Mouse (Mus musculus): ENCODE data around the gene Arpc3. TPM values are rescaled to one million over a fixed set of nuclear protein-coding genes. Genes with fewer than 3 reads are reported as not detected.
A peak's percentile ranks its signal among the peaks of the same experiment; 100 is the strongest.

Arpc3 gene
- polyA plus RNA-seq, 1 experiment, result 203 TPM

- Histone ChIP-seq H3K4me1 (ENCODE audit: control insufficient read depth, insufficient read depth, low read length) (peaks cover 12% of the 10 kb centered on the region), H3K27me3 (ENCODE audit: control insufficient read depth, insufficient read depth, low read length) (no peaks in the 10 kb centered on the region), H3K27ac (ENCODE audit: insufficient read depth, low read length) (no peak overlapping the region), H3K4me3 (replicated peaks; ENCODE audit: insufficient read depth, low read depth, low read length) (no peak overlapping the region)
- no peak for DNase-seq
- TF ChIP-seq POLR2A (IDR thresholded peaks at IDR 0.05; ENCODE audit: borderline replicate concordance, insufficient read depth, low read length) (no peak), CTCF (IDR thresholded peaks at IDR 0.05; ENCODE audit: borderline replicate concordance, insufficient read depth, low read depth, low read length) (no peak)
- WGBS, result 94% methylated on average over 10 of the region's 10 CpGs
These were observed 52.8 kb downstream of the Arpc3 start for GRCm38 (mm10) chr5:122444492-122444891.

DNA sequence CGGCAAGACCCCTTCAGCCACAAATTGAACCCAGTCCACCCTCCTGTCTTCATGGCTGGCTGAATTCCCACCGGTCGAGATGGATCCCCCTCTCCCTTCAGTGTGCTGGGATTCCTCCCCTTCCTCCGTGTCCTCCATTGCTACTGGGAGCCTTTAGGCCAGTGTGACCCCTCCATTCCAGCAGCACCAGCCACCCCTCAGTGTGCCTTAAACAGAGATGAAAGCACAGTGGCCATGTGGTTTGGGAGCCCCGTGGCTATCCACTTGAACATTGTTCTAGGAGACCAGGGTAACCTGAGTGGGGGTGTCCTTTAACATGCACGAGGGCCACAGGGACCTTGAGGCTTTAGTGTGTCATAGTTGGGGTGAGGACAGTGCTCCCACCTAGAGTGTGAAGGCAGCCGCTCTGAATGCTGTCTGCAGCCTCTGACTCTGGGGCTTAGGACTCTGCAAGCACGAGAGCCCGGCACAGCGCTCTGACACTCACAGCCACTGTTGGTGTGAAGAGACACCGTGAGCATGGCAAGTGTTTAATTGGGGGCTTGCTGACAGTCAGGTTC lies 53.5 kb downstream of the Arpc3 start:
- Histone ChIP-seq H3K27me3 (ENCODE audit: control insufficient read depth, insufficient read depth, low read length) (no peaks in the 10 kb centered on the region), H3K4me3 (replicated peaks; ENCODE audit: insufficient read depth, low read depth, low read length) (no peak overlapping the region), H3K27ac (ENCODE audit: insufficient read depth, low read length) (no peak overlapping the region), H3K4me1 (ENCODE audit: control insufficient read depth, insufficient read depth, low read length) (peaks cover 9% of the 10 kb centered on the region)
- 84% methylated on average over 11 of the region's 11 CpGs for WGBS
- no peak for DNase-seq
- TF ChIP-seq CTCF (IDR thresholded peaks at IDR 0.05; ENCODE audit: borderline replicate concordance, insufficient read depth, low read depth, low read length) (no peak), POLR2A (IDR thresholded peaks at IDR 0.05; ENCODE audit: borderline replicate concordance, insufficient read depth, low read length) (no peak)

- H3K27ac ChIP-seq (ENCODE audit: insufficient read depth, low read length), result no peak overlapping the region
- WGBS, result 57% methylated on average over 8 of the region's 8 CpGs
These were observed 56.2 kb downstream of the Arpc3 start for GRCm38 (mm10) chr5:122447857-122448256.

DNA sequence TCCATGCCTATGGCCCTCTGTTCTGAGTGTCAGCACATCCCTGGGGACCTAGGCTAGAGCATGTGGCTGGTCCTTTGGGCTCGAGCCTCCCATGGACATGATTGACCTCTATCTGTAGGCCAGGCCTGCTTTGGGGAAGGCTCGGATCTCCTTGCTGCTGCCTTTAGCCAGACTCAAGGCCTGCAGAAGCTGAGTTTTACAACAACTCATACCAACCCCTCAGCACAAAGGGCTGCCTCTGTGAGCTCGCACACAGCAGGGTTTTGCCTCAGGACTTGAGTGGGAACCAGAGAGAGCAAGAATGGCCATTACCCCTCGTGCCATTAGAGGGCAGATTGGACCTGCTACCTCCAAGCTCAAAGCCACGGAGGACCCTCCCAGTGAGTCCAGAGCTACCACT lies 57.2 kb downstream of the Arpc3 start:
- no peak for DNase-seq
- H3K4me3 ChIP-seq (replicated peaks; ENCODE audit: insufficient read depth, low read depth, low read length), result no peak overlapping the region
- no peak overlapping the region for H3K27ac ChIP-seq (ENCODE audit: insufficient read depth, low read length)
- no peaks in the 10 kb centered on the region for H3K27me3 ChIP-seq (ENCODE audit: control insufficient read depth, insufficient read depth, low read length)
- TF ChIP-seq POLR2A (IDR thresholded peaks at IDR 0.05; ENCODE audit: borderline replicate concordance, insufficient read depth, low read length) (no peak), CTCF (IDR thresholded peaks at IDR 0.05; ENCODE audit: borderline replicate concordance, insufficient read depth, low read depth, low read length) (no peak; the same call in 1 of the 2 replicates)
- H3K4me1 ChIP-seq (ENCODE audit: control insufficient read depth, insufficient read depth, low read length), result peaks cover 3% of the 10 kb centered on the region
- 81% methylated on average over 5 of the region's 5 CpGs for WGBS

More at GRCm38 (mm10) chr5:122447857-122448256, 56.2 kb downstream of the Arpc3 start:
- TF ChIP-seq CTCF (IDR thresholded peaks at IDR 0.05; ENCODE audit: borderline replicate concordance, insufficient read depth, low read depth, low read length), result no peak
- no peak for TF ChIP-seq POLR2A (IDR thresholded peaks at IDR 0.05; ENCODE audit: borderline replicate concordance, insufficient read depth, low read length)
- Histone ChIP-seq H3K4me1 (ENCODE audit: control insufficient read depth, insufficient read depth, low read length) (peaks cover 7% of the 10 kb centered on the region), H3K4me3 (replicated peaks; ENCODE audit: insufficient read depth, low read depth, low read length) (no peak overlapping the region), H3K27me3 (ENCODE audit: control insufficient read depth, insufficient read depth, low read length) (no peaks in the 10 kb centered on the region)
- DNase-seq, result no peak

- H3K4me3 ChIP-seq (replicated peaks; ENCODE audit: insufficient read depth, low read depth, low read length), result no peak overlapping the region
- WGBS, result 43% methylated on average over 7 of the region's 7 CpGs
- TF ChIP-seq POLR2A (IDR thresholded peaks at IDR 0.05; ENCODE audit: borderline replicate concordance, insufficient read depth, low read length) (no peak), CTCF (IDR thresholded peaks at IDR 0.05; ENCODE audit: borderline replicate concordance, insufficient read depth, low read depth, low read length) (no peak)
- DNase-seq, result no peak
- peaks cover 9% of the 10 kb centered on the region for H3K4me1 ChIP-seq (ENCODE audit: control insufficient read depth, insufficient read depth, low read length)
- no peaks in the 10 kb centered on the region for H3K27me3 ChIP-seq (ENCODE audit: control insufficient read depth, insufficient read depth, low read length)
- H3K27ac ChIP-seq (ENCODE audit: insufficient read depth, low read length), result no peak overlapping the region
These were observed 58.3 kb downstream of the Arpc3 start for GRCm38 (mm10) chr5:122449946-122450345.

DNA sequence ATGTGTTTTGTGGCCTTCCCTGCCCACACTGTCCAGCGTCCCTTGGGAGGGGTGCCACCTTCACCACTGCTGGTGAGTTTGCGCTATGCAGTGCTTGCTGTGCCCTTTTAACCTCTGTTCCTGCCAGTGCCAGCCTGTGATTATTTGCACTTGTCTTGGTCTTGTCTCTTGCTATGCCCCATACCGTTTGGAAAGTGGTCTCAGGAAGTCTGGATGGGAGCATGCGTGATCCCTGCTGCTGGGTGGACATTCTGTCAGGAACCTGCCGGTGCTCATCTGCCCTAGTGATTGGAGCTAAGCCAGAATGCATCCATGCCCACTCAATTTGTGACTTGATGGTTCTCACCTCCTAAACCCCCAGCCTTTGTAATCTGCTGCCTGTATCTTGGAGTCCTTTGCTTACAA lies 59.2 kb downstream of the Arpc3 start:
- TF ChIP-seq CTCF (IDR thresholded peaks at IDR 0.05; ENCODE audit: borderline replicate concordance, insufficient read depth, low read depth, low read length), result no peak
- 0 out of 2 replicates have a peak, but pooled peaks have one; percentile 11 for TF ChIP-seq POLR2A (IDR thresholded peaks at IDR 0.05; ENCODE audit: borderline replicate concordance, insufficient read depth, low read length)
- no peak overlapping the region for H3K4me3 ChIP-seq (replicated peaks; ENCODE audit: insufficient read depth, low read depth, low read length)
- WGBS, result 38% methylated on average over 5 of the region's 5 CpGs
- H3K27me3 ChIP-seq (ENCODE audit: control insufficient read depth, insufficient read depth, low read length), result no peaks in the 10 kb centered on the region
- DNase-seq, result no peak
- no peak overlapping the region for H3K27ac ChIP-seq (ENCODE audit: insufficient read depth, low read length)
- H3K4me1 ChIP-seq (ENCODE audit: control insufficient read depth, insufficient read depth, low read length), result peaks cover 17% of the 10 kb centered on the region

- WGBS, result 79% methylated on average over 5 of the region's 5 CpGs
- TF ChIP-seq CTCF (IDR thresholded peaks at IDR 0.05; ENCODE audit: borderline replicate concordance, insufficient read depth, low read depth, low read length) (no peak), POLR2A (IDR thresholded peaks at IDR 0.05; ENCODE audit: borderline replicate concordance, insufficient read depth, low read length) (no peak)
- H3K4me3 ChIP-seq (replicated peaks; ENCODE audit: insufficient read depth, low read depth, low read length), result no peak overlapping the region
- H3K27ac ChIP-seq (ENCODE audit: insufficient read depth, low read length), result no peak overlapping the region
- peaks cover 17% of the 10 kb centered on the region for H3K4me1 ChIP-seq (ENCODE audit: control insufficient read depth, insufficient read depth, low read length)
- no peaks in the 10 kb centered on the region for H3K27me3 ChIP-seq (ENCODE audit: control insufficient read depth, insufficient read depth, low read length)
- no peak for DNase-seq
These were observed 59.6 kb downstream of the Arpc3 start for GRCm38 (mm10) chr5:122451324-122451723.

DNA sequence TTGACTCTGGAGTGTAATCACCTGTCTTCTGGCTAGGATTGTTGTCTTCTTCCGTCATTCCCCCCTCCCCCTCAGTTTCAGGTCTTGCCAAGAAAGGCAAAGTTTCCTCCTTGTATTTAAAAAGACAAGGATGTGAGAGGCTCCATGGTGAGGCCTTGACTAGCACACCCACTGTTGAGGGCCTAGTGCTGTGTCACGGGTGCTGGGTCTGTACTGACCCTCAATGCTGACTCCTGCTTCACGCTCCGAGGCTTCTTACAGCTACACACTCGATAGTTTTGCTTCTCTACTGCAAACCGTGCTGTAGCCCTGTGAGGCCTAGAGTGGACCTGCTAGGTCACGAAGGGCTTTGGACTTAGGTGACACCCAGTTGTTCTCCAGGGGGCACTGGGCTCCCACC lies 60.5 kb downstream of the Arpc3 start:
- WGBS, result 68% methylated on average over 7 of the region's 7 CpGs

More for the DNA sequence above, 60.5 kb downstream of the Arpc3 start:
- Histone ChIP-seq H3K4me1 (ENCODE audit: control insufficient read depth, insufficient read depth, low read length) (peaks cover 17% of the 10 kb centered on the region), H3K27ac (ENCODE audit: insufficient read depth, low read length) (no peak overlapping the region), H3K4me3 (replicated peaks; ENCODE audit: insufficient read depth, low read depth, low read length) (no peak overlapping the region), H3K27me3 (ENCODE audit: control insufficient read depth, insufficient read depth, low read length) (no peaks in the 10 kb centered on the region)
- DNase-seq, result no peak
- TF ChIP-seq CTCF (IDR thresholded peaks at IDR 0.05; ENCODE audit: borderline replicate concordance, insufficient read depth, low read depth, low read length) (no peak), POLR2A (IDR thresholded peaks at IDR 0.05; ENCODE audit: borderline replicate concordance, insufficient read depth, low read length) (no peak)

Measured in cerebellum, adult 2 months (tissue).